Mouse (Mus musculus) brain, embryonic 14.5 days (tissue): ENCODE data around the gene Gm2431.
"Not testable (repeated sequence)": the region's sequence is repeated elsewhere in the genome, so short reads cannot be mapped to it uniquely, and the experiment has no call there.

Source experiments
- CTCF ChIP-seq: fragments of 200-500 bp; IDR thresholded peaks from 2 replicates; pipeline ENCODE4 v1.5.1; 2012; ENCODE audit warnings: inconsistent platforms, mild to moderate bottlenecking, moderate library complexity, borderline replicate concordance; ENCODE audit not compliant: insufficient read depth, insufficient read length; ENCODE audit errors: extremely low read depth
- POLR2A ChIP-seq: fragments of 200-500 bp; IDR thresholded peaks from 2 replicates; pipeline ENCODE4 v1.6.1; 2012; ENCODE audit warnings: mild to moderate bottlenecking, inconsistent platforms, borderline replicate concordance; ENCODE audit not compliant: poor library complexity, insufficient read depth, insufficient read length, severe bottlenecking; ENCODE audit errors: extremely low read depth

GRCm38 (mm10) chr7:142274263-142274662 lies 16.1 kb upstream of the Gm2431 start, which contains the start of gene Gm4559:
- not testable (repeated sequence) for TF ChIP-seq POLR2A, CTCF
